Mouse (Mus musculus) erythroblast, embryonic 14.5 days (primary cell): ENCODE results near the gene Cdca7l.

Experiments used
- GATA1 ChIP-seq: IDR thresholded peaks from 2 replicates; pipeline ENCODE4 v1.6.1; 2012; ENCODE audit warnings: low read length, inconsistent platforms, mixed read lengths
- TAL1 ChIP-seq: IDR thresholded peaks from 3 replicates; pipeline ENCODE4 v1.6.1; 2012; ENCODE audit warnings: low read length, inconsistent platforms, mixed read lengths

DNA sequence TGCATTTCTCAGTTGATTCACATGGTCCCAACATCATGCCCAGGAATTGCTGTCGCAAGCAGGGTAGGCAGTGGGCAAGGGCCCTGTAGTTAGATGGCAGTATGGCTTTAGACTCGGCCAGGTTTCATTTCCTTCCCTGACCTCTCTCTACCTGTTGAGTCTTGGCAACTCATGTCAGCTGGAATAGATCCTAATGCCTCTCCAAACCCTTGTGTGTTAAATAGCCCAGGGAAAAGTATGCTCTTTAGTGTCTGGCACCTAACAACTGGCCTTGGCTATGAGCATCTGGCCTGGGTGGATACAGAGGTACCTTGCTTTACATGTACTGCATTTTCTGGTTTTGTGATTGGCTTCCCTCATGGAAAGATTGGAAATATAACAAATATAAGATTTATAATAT lies 80.5 kb downstream of the Cdca7l start:
- no peak for TF ChIP-seq TAL1
- no peak for TF ChIP-seq GATA1
